Mouse (Mus musculus): ENCODE measurements around the gene Mrpl24. TPM values are rescaled to one million over a fixed set of nuclear protein-coding genes. Genes with fewer than 3 reads are reported as not detected.

Mrpl24 gene
- total and polyA plus RNA-seq, 3 experiments: 123 to 176 (median 166) TPM

Other genes starting within 250 kb of the Mrpl24 start
- 0.17 and 0.21 TPM in 2 replicates for gene Lrrc71, start 170.9 kb upstream of the Mrpl24 start, total RNA-seq (2012; rRNA removed)
- gene Lrrc71, start 170.9 kb upstream of the Mrpl24 start, total RNA-seq (2014; rRNA removed): not detected in 2 replicates
- gene Lrrc71, start 170.9 kb upstream of the Mrpl24 start, polyA plus RNA-seq (2012; ENCODE audit: insufficient read length, low read depth): 0.14 TPM in 1 of 2 replicates, not detected in the other
- 0.92 and 1.6 TPM in 2 replicates for gene Ntrk1, start 124.3 kb upstream of the Mrpl24 start, total RNA-seq (2012; rRNA removed)
- 0.36 and 0.55 TPM in 2 replicates for gene Ntrk1, start 124.3 kb upstream of the Mrpl24 start, total RNA-seq (2014; rRNA removed)
- gene Ntrk1, start 124.3 kb upstream of the Mrpl24 start, polyA plus RNA-seq (2012; ENCODE audit: insufficient read length, low read depth): 0.47 and 0.53 TPM in 2 replicates
- 0.08 TPM in 1 of 2 replicates, not detected in the other for gene Insrr, start 122.6 kb upstream of the Mrpl24 start, total RNA-seq (2012; rRNA removed)
- not detected in 2 replicates for gene Insrr, start 122.6 kb upstream of the Mrpl24 start, total RNA-seq (2014; rRNA removed)
- 0.06 TPM in 1 of 2 replicates, not detected in the other for gene Insrr, start 122.6 kb upstream of the Mrpl24 start, polyA plus RNA-seq (2012; ENCODE audit: insufficient read length, low read depth)
- gene Pear1, start 95.2 kb upstream of the Mrpl24 start, total RNA-seq (2012; rRNA removed): 0.50 and 1.2 TPM in 2 replicates
- 0.20 and 0.22 TPM in 2 replicates for gene Pear1, start 95.2 kb upstream of the Mrpl24 start, total RNA-seq (2014; rRNA removed)
- 0.35 and 0.46 TPM in 2 replicates for gene Pear1, start 95.2 kb upstream of the Mrpl24 start, polyA plus RNA-seq (2012; ENCODE audit: insufficient read length, low read depth)
- gene Sh2d2a, start 72.8 kb upstream of the Mrpl24 start, total RNA-seq (2012; rRNA removed): 39.2 and 46.6 TPM in 2 replicates
- 19.9 and 23.2 TPM in 2 replicates for gene Sh2d2a, start 72.8 kb upstream of the Mrpl24 start, total RNA-seq (2014; rRNA removed)
- gene Sh2d2a, start 72.8 kb upstream of the Mrpl24 start, polyA plus RNA-seq (2012; ENCODE audit: insufficient read length, low read depth): 66.8 and 74.5 TPM in 2 replicates
- gene Prcc, start 33.9 kb upstream of the Mrpl24 start, total RNA-seq (2012; rRNA removed): 48.6 and 51.7 TPM in 2 replicates
- 24.8 and 26.4 TPM in 2 replicates for gene Prcc, start 33.9 kb upstream of the Mrpl24 start, total RNA-seq (2014; rRNA removed)
- 55.7 and 58.5 TPM in 2 replicates for gene Prcc, start 33.9 kb upstream of the Mrpl24 start, polyA plus RNA-seq (2012; ENCODE audit: insufficient read length, low read depth)
- gene Hdgf, start 13.2 kb upstream of the Mrpl24 start, total RNA-seq (2012; rRNA removed): 199 and 223 TPM in 2 replicates
- gene Hdgf, start 13.2 kb upstream of the Mrpl24 start, total RNA-seq (2014; rRNA removed): 215 and 219 TPM in 2 replicates
- gene Hdgf, start 13.2 kb upstream of the Mrpl24 start, polyA plus RNA-seq (2012; ENCODE audit: insufficient read length, low read depth): 468 and 755 TPM in 2 replicates
- gene Isg20l2, start 10.8 kb downstream of the Mrpl24 start, total RNA-seq (2012; rRNA removed): 40.8 and 52.9 TPM in 2 replicates
- 68.8 and 76.2 TPM in 2 replicates for gene Isg20l2, start 10.8 kb downstream of the Mrpl24 start, total RNA-seq (2014; rRNA removed)
- gene Isg20l2, start 10.8 kb downstream of the Mrpl24 start, polyA plus RNA-seq (2012; ENCODE audit: insufficient read length, low read depth): 44.5 and 45.0 TPM in 2 replicates
- gene Rrnad1, start 11.2 kb downstream of the Mrpl24 start, total RNA-seq (2012; rRNA removed): 11.4 and 12.3 TPM in 2 replicates
- 7.3 and 8.0 TPM in 2 replicates for gene Rrnad1, start 11.2 kb downstream of the Mrpl24 start, total RNA-seq (2014; rRNA removed)
- gene Rrnad1, start 11.2 kb downstream of the Mrpl24 start, polyA plus RNA-seq (2012; ENCODE audit: insufficient read length, low read depth): 11.7 and 12.5 TPM in 2 replicates
- gene Crabp2, start 29.2 kb downstream of the Mrpl24 start, total RNA-seq (2012; rRNA removed): 0.38 TPM in 2 replicates
- 0.27 TPM in 1 of 2 replicates, not detected in the other for gene Crabp2, start 29.2 kb downstream of the Mrpl24 start, total RNA-seq (2014; rRNA removed)
- gene Crabp2, start 29.2 kb downstream of the Mrpl24 start, polyA plus RNA-seq (2012; ENCODE audit: insufficient read length, low read depth): 0.97 and 1.0 TPM in 2 replicates
- gene Nes, start 51.6 kb downstream of the Mrpl24 start, total RNA-seq (2012; rRNA removed): 0.04 TPM in 2 replicates
- 0.04 TPM in 1 of 2 replicates, not detected in the other for gene Nes, start 51.6 kb downstream of the Mrpl24 start, total RNA-seq (2014; rRNA removed)
- gene Nes, start 51.6 kb downstream of the Mrpl24 start, polyA plus RNA-seq (2012; ENCODE audit: insufficient read length, low read depth): 0.04 TPM in 2 replicates
- gene Bcan, start 80.7 kb downstream of the Mrpl24 start, total RNA-seq (2012; rRNA removed): 0.04 TPM in 1 of 2 replicates, not detected in the other
- not detected in 2 replicates for gene Bcan, start 80.7 kb downstream of the Mrpl24 start, total RNA-seq (2014; rRNA removed)
- not detected in 2 replicates for gene Bcan, start 80.7 kb downstream of the Mrpl24 start, polyA plus RNA-seq (2012; ENCODE audit: insufficient read length, low read depth)
- not detected in 2 replicates for gene Hapln2, start 108.1 kb downstream of the Mrpl24 start, total RNA-seq (2012; rRNA removed)
- gene Hapln2, start 108.1 kb downstream of the Mrpl24 start, total RNA-seq (2014; rRNA removed): not detected in 2 replicates
- gene Hapln2, start 108.1 kb downstream of the Mrpl24 start, polyA plus RNA-seq (2012; ENCODE audit: insufficient read length, low read depth): not detected in 2 replicates
- 49.1 and 64.2 TPM in 2 replicates for gene Gpatch4, start 123.6 kb downstream of the Mrpl24 start, total RNA-seq (2012; rRNA removed)
- gene Gpatch4, start 123.6 kb downstream of the Mrpl24 start, total RNA-seq (2014; rRNA removed): 20.3 and 21.6 TPM in 2 replicates
- gene Gpatch4, start 123.6 kb downstream of the Mrpl24 start, polyA plus RNA-seq (2012; ENCODE audit: insufficient read length, low read depth): 128 and 182 TPM in 2 replicates
- gene Naxe, start 139.0 kb downstream of the Mrpl24 start, total RNA-seq (2012; rRNA removed): 98.1 and 124 TPM in 2 replicates
- 65.6 and 71.0 TPM in 2 replicates for gene Naxe, start 139.0 kb downstream of the Mrpl24 start, total RNA-seq (2014; rRNA removed)
- 80.5 and 91.3 TPM in 2 replicates for gene Naxe, start 139.0 kb downstream of the Mrpl24 start, polyA plus RNA-seq (2012; ENCODE audit: insufficient read length, low read depth)
- gene Ttc24, start 158.8 kb downstream of the Mrpl24 start, total RNA-seq (2012; rRNA removed): not detected in 2 replicates
- gene Ttc24, start 158.8 kb downstream of the Mrpl24 start, total RNA-seq (2014; rRNA removed): not detected in 2 replicates
- gene Ttc24, start 158.8 kb downstream of the Mrpl24 start, polyA plus RNA-seq (2012; ENCODE audit: insufficient read length, low read depth): not detected in 2 replicates
- 15.9 and 21.9 TPM in 2 replicates for gene Iqgap3, start 162.5 kb downstream of the Mrpl24 start, total RNA-seq (2012; rRNA removed)
- 12.1 and 13.0 TPM in 2 replicates for gene Iqgap3, start 162.5 kb downstream of the Mrpl24 start, total RNA-seq (2014; rRNA removed)
- 16.1 and 18.3 TPM in 2 replicates for gene Iqgap3, start 162.5 kb downstream of the Mrpl24 start, polyA plus RNA-seq (2012; ENCODE audit: insufficient read length, low read depth)
- 10.9 and 11.0 TPM in 2 replicates for gene Mef2d, start 222.9 kb downstream of the Mrpl24 start, total RNA-seq (2012; rRNA removed)
- gene Mef2d, start 222.9 kb downstream of the Mrpl24 start, total RNA-seq (2014; rRNA removed): 4.3 and 4.8 TPM in 2 replicates
- gene Mef2d, start 222.9 kb downstream of the Mrpl24 start, polyA plus RNA-seq (2012; ENCODE audit: insufficient read length, low read depth): 51.2 and 75.8 TPM in 2 replicates